Mouse (Mus musculus) fibroblast of lung, adult 2 months (primary cell): Measurements from ENCODE around the gene Ccr1l1.

Source experiments
- DNase-seq: peaks from one replicate; pipeline ENCODE4 v3.0.0-alpha.2; 2011; ENCODE audit warnings: low read depth

Gene Ccr1l1

GRCm38 (mm10) chr9:123928118-123928758 is 50.0 kb downstream of the Ccr1l1 start:
- DNase-seq, result no peak

- DNase-seq, result no peak
These were observed 50.8 kb downstream of the Ccr1l1 start for GRCm38 (mm10) chr9:123927281-123927960.
